Mouse (Mus musculus): Measurements from ENCODE around the gene Ccdc186. TPM values are rescaled to one million over a fixed set of nuclear protein-coding genes. Genes with fewer than 3 reads are reported as not detected.

The Ccdc186 gene
- polyA plus RNA-seq, 1 experiment from 2014 or later: 16.2 TPM

DNA sequence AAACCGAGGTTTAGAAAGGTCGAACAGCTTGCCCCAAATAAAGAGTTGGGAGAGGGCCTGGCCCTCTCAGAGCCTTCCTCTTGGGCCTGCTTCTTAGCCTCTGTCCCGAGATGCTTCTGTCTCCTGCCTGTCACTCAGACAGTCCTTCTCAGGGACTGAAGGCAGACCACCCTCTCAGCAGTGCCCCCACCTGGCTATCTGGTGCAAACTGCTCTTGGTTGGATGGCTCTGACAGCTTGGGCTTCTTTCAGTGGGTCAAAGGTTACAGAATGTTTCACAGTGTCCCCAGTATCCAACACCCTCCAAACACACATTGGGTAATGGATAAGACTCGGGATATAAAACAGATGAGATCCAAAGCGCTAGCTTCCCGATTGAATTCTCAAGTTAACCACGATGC, 76.9 kb downstream of the Ccdc186 start:
- Histone ChIP-seq H3K27ac (replicated peaks) (no peak overlapping the region), H3K4me3 (no peak overlapping the region), H3K36me3 (replicated peaks) (no peaks in the 10 kb centered on the region), H3K27me3 (replicated peaks; ENCODE audit: low read depth, poor library complexity, severe bottlenecking) (no peaks in the 10 kb centered on the region; the same call in 1 of the 2 replicates), H3K9me3 (no peaks in the 10 kb centered on the region), H3K4me1 (peaks cover 25% of the 10 kb centered on the region)
- 62% methylated on average over 7 of the region's 7 CpGs for WGBS
- DNase-seq (ENCODE audit: low spot score): no peak

Other genes with a start within 250 kb of the Ccdc186 start
- 0.24 and 0.26 TPM in 2 replicates for gene Adrb1, start 100.0 kb downstream of the Ccdc186 start, polyA plus RNA-seq (2016; fragmentation: Nextera tagmentation; extraction: Ambion mirVana)
- gene Tdrd1, start 4.0 kb upstream of the Ccdc186 start, polyA plus RNA-seq (2016; fragmentation: Nextera tagmentation; extraction: Ambion mirVana): 0.60 and 0.88 TPM in 2 replicates
- gene Vwa2, start 52.1 kb upstream of the Ccdc186 start, polyA plus RNA-seq (2016; fragmentation: Nextera tagmentation; extraction: Ambion mirVana): 5.7 and 6.4 TPM in 2 replicates
- 4.4 and 5.2 TPM in 2 replicates for gene Afap1l2, start 186.0 kb upstream of the Ccdc186 start, polyA plus RNA-seq (2016; fragmentation: Nextera tagmentation; extraction: Ambion mirVana)

All from embryonic facial prominence, embryonic 10.5 days (tissue).